Mouse (Mus musculus) ES-E14 (cell line): ENCODE measurements at regions not wholly inside any gene's neighbourhood (a gene's known extent, or its start where the extent isn't known, plus 50 kb on each side); places are given as distances from the start of the nearest gene placed in this dataset.

Experiments used
- HCFC1 ChIP-seq: IDR thresholded peaks from 2 replicates; pipeline ENCODE4 v1.6.1; 2012; ENCODE audit warnings: low read length, inconsistent platforms, borderline replicate concordance; ENCODE audit not compliant: insufficient read depth
- MAFK ChIP-seq: IDR thresholded peaks from 2 replicates; pipeline ENCODE4 v1.6.1; 2014; ENCODE audit warnings: mild to moderate bottlenecking, low read depth, low read length, inconsistent platforms; ENCODE audit not compliant: insufficient read depth
- ZNF384 ChIP-seq: IDR thresholded peaks from 2 replicates; pipeline ENCODE4 v1.6.1; 2012; ENCODE audit warnings: low read depth, low read length, inconsistent platforms

DNA sequence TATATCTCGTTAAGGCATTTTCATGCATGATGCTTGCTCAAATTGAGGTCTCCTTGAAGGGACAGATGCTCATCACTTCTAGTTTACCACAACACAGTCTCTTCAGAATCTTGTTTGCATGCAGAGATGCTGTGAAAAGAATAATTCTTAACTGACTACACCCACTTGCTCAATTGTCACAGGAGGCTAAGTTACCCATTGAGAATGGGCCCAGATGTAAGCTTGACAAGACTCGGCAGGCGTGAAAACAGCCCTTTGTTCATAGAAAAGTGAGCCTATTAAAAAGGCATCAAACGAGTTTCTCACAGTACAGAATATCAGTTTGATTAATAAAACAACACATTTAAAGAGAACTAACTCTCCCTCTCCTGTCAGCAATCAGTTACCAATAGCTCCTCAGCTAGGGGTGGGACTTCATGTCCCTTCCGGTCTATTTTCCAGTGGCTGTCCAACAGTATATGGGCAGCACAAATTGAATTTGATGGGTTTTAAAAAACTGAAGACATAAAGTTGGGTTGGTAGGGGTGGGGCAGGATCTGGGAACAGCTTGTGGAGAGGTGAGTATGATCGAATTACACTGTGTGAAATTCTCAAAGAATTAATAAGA is 180.1 kb upstream of the Pde3a start:
- no peak for TF ChIP-seq HCFC1
- TF ChIP-seq ZNF384, result no peak
- no peak for TF ChIP-seq MAFK
